Mouse (Mus musculus) embryonic stem cell, embryonic (primary cell): ENCODE measurements around the gene Ormdl2.

Source experiments
- CTCF ChIA-PET, 4 experiments: fragments of 300-600 bp in 2 of 4; fragments of 350-600 bp in 2 of 4; sonication (Branson Sonifier 250); formaldehyde crosslinking; loops; one replicate each; lab custom pipeline; 2022; ENCODE audit warnings: inconsistent platforms in 2 of 4; lab: Charles Lee
- POLR2A ChIA-PET, 4 experiments: fragments of 300-600 bp in 2 of 4; fragments of 350-600 bp in 2 of 4; sonication (Branson Sonifier 250); formaldehyde crosslinking; loops; one replicate each; lab custom pipeline; 2022; ENCODE audit warnings: antibody characterized with exemption in 4 of 4, inconsistent platforms in 1 of 4; lab: Charles Lee

The Ormdl2 gene

GRCm38 (mm10) chr10:128790398-128791124 lies 30.9 kb downstream of the Ormdl2 start, which contains the start of gene Mmp19:
Gene Mmp19 (plus strand): TSS chr10:128790910.
- ChIA-PET POLR2A (interaction anchor here in 3 of 4 experiments (0.7 to 1.5 kb wide), 9 partner anchors 9 to 94 kb away, joined by 3 to 6 read pairs (median 3); partner anchors contain the start of gene Dgka (in 1 of the 3)), CTCF (interaction anchor here in 1 of 4 experiments (0.6 kb wide), 2 partner anchors 675 to 1972 kb away, joined by 3 to 5 read pairs; no protein-coding TSS in a partner anchor)

- POLR2A ChIA-PET: no interaction called here
- CTCF ChIA-PET: no interaction called here
These were observed 41.2 kb downstream of the Ormdl2 start for GRCm38 (mm10) chr10:128780200-128780599.

GRCm38 (mm10) chr10:128779011-128779795 lies 42.2 kb downstream of the Ormdl2 start:
- POLR2A ChIA-PET: interaction anchor here in 2 of 4 experiments (0.5 to 1.1 kb wide), 5 partner anchors 11 to 34 kb away, joined by 3 to 6 read pairs (median 3); no protein-coding TSS in a partner anchor

GRCm38 (mm10) chr10:128778441-128778840 lies 43.0 kb downstream of the Ormdl2 start:
- ChIA-PET POLR2A (interaction anchor here in 1 of 4 experiments (1.0 to 1.1 kb wide), 2 partner anchors 11 to 27 kb away, joined by 3 to 6 read pairs; no protein-coding TSS in a partner anchor), CTCF (no interaction called here)

More at GRCm38 (mm10) chr10:128779011-128779795, 42.2 kb downstream of the Ormdl2 start:
- CTCF ChIA-PET: no interaction called here

- CTCF ChIA-PET: interaction anchor here (0.5 to 2.4 kb wide), 56 partner anchors 9 to 1999 kb away, joined by 3 to 20 read pairs (median 4); partner anchors contain the start of genes Tmem198b (in 3 of the 4), Dgka (in 1 of the 4), Dnajc14 (in 1 of the 4) and Olfr825 (in 1 of the 4)
- POLR2A ChIA-PET: interaction anchor here (0.5 to 2.9 kb wide), 32 partner anchors 8 to 341 kb away, joined by 3 to 17 read pairs (median 4); partner anchors contain the start of genes Dgka (in 1 of the 4), Dnajc14 (in 1 of the 4), Gdf11 (in 1 of the 4) and Mmp19 (in 1 of the 4)
These were observed 47.8 kb downstream of the Ormdl2 start for GRCm38 (mm10) chr10:128773685-128774084.

GRCm38 (mm10) chr10:128772895-128773294 lies 48.5 kb downstream of the Ormdl2 start:
- ChIA-PET POLR2A (interaction anchor here in 2 of 4 experiments (0.7 to 2.9 kb wide), 18 partner anchors 8 to 225 kb away, joined by 3 to 17 read pairs (median 4); partner anchors contain the start of genes Dnajc14 (in 1 of the 2), Mmp19 (in 1 of the 2), Ormdl2 (in 1 of the 2) and Pa2g4 (in 1 of the 2)), CTCF (interaction anchor here (0.7 to 2.4 kb wide), 24 partner anchors 8 to 332 kb away, joined by 3 to 20 read pairs (median 4); partner anchors contain the start of gene Tmem198b (in 1 of the 4))
